Mouse (Mus musculus) embryonic fibroblast, embryonic 13.5 days (primary cell): ENCODE results near the gene Sidt1. TPM values are rescaled to one million over a fixed set of nuclear protein-coding genes. Genes with fewer than 3 reads are reported as not detected.

Experiments
- H3K27ac ChIP-seq: 2 replicates; pipeline ENCODE4 v1.5.1; 2012; ENCODE audit warnings: low read length, control low read depth, inconsistent platforms; ENCODE audit not compliant: insufficient read depth
- H3K4me1 ChIP-seq: 2 replicates; pipeline ENCODE4 v1.6.1; 2011; ENCODE audit warnings: low read length; ENCODE audit not compliant: control insufficient read depth, insufficient read depth
- H3K4me3 ChIP-seq: 2 replicates; pipeline ENCODE4 v1.5.1; 2011; ENCODE audit warnings: mild to moderate bottlenecking, control low read depth, low read length; ENCODE audit not compliant: insufficient read depth
- CTCF ChIP-seq: IDR thresholded peaks from 2 replicates; pipeline ENCODE4 v1.5.1; 2011; ENCODE audit warnings: mild to moderate bottlenecking, control low read depth, low read length, moderate library complexity, borderline replicate concordance; ENCODE audit not compliant: insufficient read depth
- POLR2A ChIP-seq: IDR thresholded peaks from 2 replicates; pipeline ENCODE4 v1.6.1; 2011; ENCODE audit warnings: low read depth, mild to moderate bottlenecking, control low read depth, low read length, moderate library complexity
- polyA plus RNA-seq: library from polyadenylated mRNA; stranded (reverse); fragments of >200 nt; gene quantifications from 2 replicates; pipeline ENCODE4 v1.2.4, GENCODE M21; 2011; ENCODE audit warnings: low read depth; ENCODE audit not compliant: missing spikeins, insufficient read length

Sidt1 gene
- polyA plus RNA-seq, 1 experiment: not detected

- Histone ChIP-seq H3K27ac (no peak overlapping the region), H3K4me3 (no peak overlapping the region), H3K4me1 (no peaks in the 10 kb centered on the region)
- no peak for TF ChIP-seq POLR2A
- no peak for TF ChIP-seq CTCF
Measured at GRCm38 (mm10) chr16:44277212-44277611, 55.8 kb downstream of the Sidt1 start.

- Histone ChIP-seq H3K27ac (no peak overlapping the region), H3K4me1 (no peaks in the 10 kb centered on the region), H3K4me3 (no peak overlapping the region)
- no peak for TF ChIP-seq CTCF
- TF ChIP-seq POLR2A: no peak
Measured at GRCm38 (mm10) chr16:44271371-44272038, 61.5 kb downstream of the Sidt1 start.

- H3K4me3 ChIP-seq: no peak overlapping the region
- TF ChIP-seq POLR2A: no peak
- TF ChIP-seq CTCF: no peak
- no peaks in the 10 kb centered on the region for H3K4me1 ChIP-seq
- H3K27ac ChIP-seq: no peak overlapping the region
Measured at GRCm38 (mm10) chr16:44270606-44271005, 62.4 kb downstream of the Sidt1 start.

- no peak overlapping the region for H3K4me3 ChIP-seq
- no peaks in the 10 kb centered on the region for H3K4me1 ChIP-seq
- TF ChIP-seq CTCF (no peak), POLR2A (no peak)
Measured at GRCm38 (mm10) chr16:44269578-44269977, 63.4 kb downstream of the Sidt1 start.

GRCm38 (mm10) chr16:44268541-44269215 is 64.3 kb downstream of the Sidt1 start:
- no peak for TF ChIP-seq CTCF
- no peak overlapping the region for H3K27ac ChIP-seq
- H3K4me3 ChIP-seq: no peak overlapping the region
- H3K4me1 ChIP-seq: no peaks in the 10 kb centered on the region

More at GRCm38 (mm10) chr16:44269578-44269977, 63.4 kb downstream of the Sidt1 start:
- H3K27ac ChIP-seq: no peak overlapping the region

GRCm38 (mm10) chr16:44265562-44265961 is 67.4 kb downstream of the Sidt1 start:
- TF ChIP-seq POLR2A: no peak
- TF ChIP-seq CTCF: no peak
- Histone ChIP-seq H3K4me1 (no peaks in the 10 kb centered on the region), H3K27ac (no peak overlapping the region), H3K4me3 (no peak overlapping the region)

- TF ChIP-seq CTCF (no peak), POLR2A (no peak)
- Histone ChIP-seq H3K4me1 (no peaks in the 10 kb centered on the region), H3K27ac (no peak overlapping the region), H3K4me3 (no peak overlapping the region)
Measured at GRCm38 (mm10) chr16:44264916-44265315, 68.1 kb downstream of the Sidt1 start.

- H3K4me3 ChIP-seq: no peak overlapping the region
- H3K27ac ChIP-seq: no peak overlapping the region
- no peaks in the 10 kb centered on the region for H3K4me1 ChIP-seq
- TF ChIP-seq CTCF (no peak), POLR2A (no peak)
Measured at GRCm38 (mm10) chr16:44257476-44257875, 75.5 kb downstream of the Sidt1 start.

- H3K4me3 ChIP-seq: no peak overlapping the region
- TF ChIP-seq POLR2A: no peak
- no peak for TF ChIP-seq CTCF
- H3K27ac ChIP-seq: no peak overlapping the region
- no peaks in the 10 kb centered on the region for H3K4me1 ChIP-seq
Measured at GRCm38 (mm10) chr16:44254698-44255097, 78.3 kb downstream of the Sidt1 start.

GRCm38 (mm10) chr16:44253797-44254634 is 79.0 kb downstream of the Sidt1 start:
- Histone ChIP-seq H3K4me1 (no peaks in the 10 kb centered on the region), H3K4me3 (no peak overlapping the region), H3K27ac (no peak overlapping the region)
- TF ChIP-seq POLR2A: no peak
- no peak for TF ChIP-seq CTCF
